Mouse (Mus musculus) heart, adult 11 months (tissue): ENCODE data around the gene Vps9d1.
"Not testable (repeated sequence)": the region's sequence is repeated elsewhere in the genome, so short reads cannot be mapped to it uniquely, and the experiment has no call there.

Experiments used
- DNase-seq: peaks from one replicate; pipeline ENCODE4 v3.0.0; 2022

The Vps9d1 gene

GRCm38 (mm10) chr8:123252925-123253324 is 1.2 kb downstream of the Vps9d1 start:
- DNase-seq = no peak

- no peak for DNase-seq
Measured at GRCm38 (mm10) chr8:123250940-123251339, 3.2 kb downstream of the Vps9d1 start.

- peak; percentile 96 for DNase-seq
Measured at GRCm38 (mm10) chr8:123248596-123248995, 5.6 kb downstream of the Vps9d1 start.

- peak; percentile 92 for DNase-seq
Measured at GRCm38 (mm10) chr8:123247748-123248147, 6.4 kb downstream of the Vps9d1 start.

- no peak for DNase-seq
Measured at GRCm38 (mm10) chr8:123245543-123245942, 8.6 kb downstream of the Vps9d1 start.

GRCm38 (mm10) chr8:123244382-123244781 is 9.8 kb downstream of the Vps9d1 start:
- no peak for DNase-seq

GRCm38 (mm10) chr8:123243053-123243452 is 11.1 kb downstream of the Vps9d1 start:
- no peak for DNase-seq

GRCm38 (mm10) chr8:123242107-123242923 is 11.8 kb downstream of the Vps9d1 start:
- DNase-seq = peak; percentile 95

GRCm38 (mm10) chr8:123239398-123239797 is 14.8 kb downstream of the Vps9d1 start:
- no peak for DNase-seq

GRCm38 (mm10) chr8:123235520-123236497 is 18.3 kb downstream of the Vps9d1 start, which contains the start of gene Spata2l:
Spata2l (minus strand) TSS chr8:123236233.
- peak; percentile 99 for DNase-seq

GRCm38 (mm10) chr8:123234918-123235519 is 19.1 kb downstream of the Vps9d1 start:
- peak; percentile 94 for DNase-seq

- peak; percentile 92 for DNase-seq
Measured at GRCm38 (mm10) chr8:123233760-123234159, 20.4 kb downstream of the Vps9d1 start.

GRCm38 (mm10) chr8:123233300-123233699 is 20.8 kb downstream of the Vps9d1 start:
- DNase-seq = no peak

- DNase-seq = no peak
Measured at GRCm38 (mm10) chr8:123232553-123232952, 21.6 kb downstream of the Vps9d1 start.

- DNase-seq = no peak
Measured at GRCm38 (mm10) chr8:123231742-123232141, 22.4 kb downstream of the Vps9d1 start.

- not testable (repeated sequence) for DNase-seq
Measured at GRCm38 (mm10) chr8:123230326-123230725, 23.8 kb downstream of the Vps9d1 start.

- DNase-seq = no peak
Measured at GRCm38 (mm10) chr8:123228416-123228815, 25.7 kb downstream of the Vps9d1 start.

GRCm38 (mm10) chr8:123224278-123225266 is 29.6 kb downstream of the Vps9d1 start, which contains the start of gene Cdk10:
Cdk10 (plus strand) TSS chr8:123224842.
- DNase-seq = peak; percentile 99

- no peak for DNase-seq
Measured at GRCm38 (mm10) chr8:123220917-123221316, 33.2 kb downstream of the Vps9d1 start.

- DNase-seq = peak; percentile 98
Measured at GRCm38 (mm10) chr8:123215430-123215829, 38.7 kb downstream of the Vps9d1 start.

- peak; percentile 95 for DNase-seq
Measured at GRCm38 (mm10) chr8:123213118-123213772, 40.9 kb downstream of the Vps9d1 start.
